Mouse (Mus musculus) gastrocnemius, postnatal 25 days (tissue): Measurements from ENCODE around the gene Arl8b. TPM values are rescaled to one million over a fixed set of nuclear protein-coding genes. Genes with fewer than 3 reads are reported as not detected.

Source experiments
- DNase-seq: peaks from one replicate; pipeline ENCODE4 v3.0.0; 2022
- total RNA-seq, 2 experiments: library from RNA; stranded (reverse); gene quantifications; 1 replicate in 1 of 2; 2 replicates in 1 of 2; pipeline ENCODE4 v1.2.3; 2021

Arl8b gene
- total RNA-seq, 2 experiments from 2014 or later = 89.1 to 93.3 TPM

- DNase-seq = no peak
Measured at GRCm38 (mm10) chr6:108784056-108784455, 1.2 kb downstream of the Arl8b start.

GRCm38 (mm10) chr6:108784796-108785195 is 1.9 kb downstream of the Arl8b start:
- DNase-seq = no peak

- no peak for DNase-seq
Measured at GRCm38 (mm10) chr6:108785551-108785950, 2.7 kb downstream of the Arl8b start.

- no peak for DNase-seq
Measured at GRCm38 (mm10) chr6:108791498-108791897, 8.6 kb downstream of the Arl8b start.

- DNase-seq = no peak
Measured at GRCm38 (mm10) chr6:108795912-108796311, 13.0 kb downstream of the Arl8b start.

GRCm38 (mm10) chr6:108796706-108797105 is 13.8 kb downstream of the Arl8b start:
- DNase-seq = peak; percentile 36

GRCm38 (mm10) chr6:108805194-108805593 is 22.3 kb downstream of the Arl8b start:
- no peak for DNase-seq

- DNase-seq = no peak
Measured at GRCm38 (mm10) chr6:108805871-108806270, 23.0 kb downstream of the Arl8b start.

- no peak for DNase-seq
Measured at GRCm38 (mm10) chr6:108807446-108807845, 24.5 kb downstream of the Arl8b start.

- no peak for DNase-seq
Measured at GRCm38 (mm10) chr6:108808786-108809185, 25.9 kb downstream of the Arl8b start.

GRCm38 (mm10) chr6:108810237-108810636 is 27.3 kb downstream of the Arl8b start:
- DNase-seq = no peak

GRCm38 (mm10) chr6:108812134-108812533 is 29.2 kb downstream of the Arl8b start:
- no peak for DNase-seq

GRCm38 (mm10) chr6:108817510-108817909 is 34.6 kb downstream of the Arl8b start:
- no peak for DNase-seq

GRCm38 (mm10) chr6:108824816-108825545 is 42.1 kb downstream of the Arl8b start:
- no peak for DNase-seq

GRCm38 (mm10) chr6:108826070-108826469 is 43.2 kb downstream of the Arl8b start:
- DNase-seq = no peak

GRCm38 (mm10) chr6:108827336-108827920 is 44.5 kb downstream of the Arl8b start:
- DNase-seq = no peak

GRCm38 (mm10) chr6:108828234-108828868 is 45.5 kb downstream of the Arl8b start, which contains the start of gene Edem1:
Edem1 (plus strand) TSS chr6:108828641.
- peak; percentile 100 for DNase-seq

- DNase-seq = no peak
Measured at GRCm38 (mm10) chr6:108828872-108829271, 46.0 kb downstream of the Arl8b start.

- peak; percentile 23 for DNase-seq
Measured at GRCm38 (mm10) chr6:108829386-108830370, 46.8 kb downstream of the Arl8b start.

GRCm38 (mm10) chr6:108832170-108832569 is 49.3 kb downstream of the Arl8b start:
- DNase-seq = no peak

- DNase-seq = no peak
Measured at GRCm38 (mm10) chr6:108832989-108833388, 50.1 kb downstream of the Arl8b start.
